Mouse (Mus musculus) ES-E14 (cell line): ENCODE results near the gene Fbxo22. TPM values are rescaled to one million over a fixed set of nuclear protein-coding genes. Genes with fewer than 3 reads are reported as not detected.

Source experiments
- DNase-seq: peaks from one replicate; pipeline ENCODE4 v3.0.0-alpha.2; 2013; ENCODE audit warnings: low read depth, low spot score
- H3K27ac ChIP-seq: 2 replicates; pipeline ENCODE4 v1.5.1; 2012; ENCODE audit warnings: low read depth, mild to moderate bottlenecking, low read length, moderate library complexity, mixed read lengths; ENCODE audit not compliant: poor library complexity, insufficient read depth, severe bottlenecking
- H3K36me3 ChIP-seq: 2 replicates; pipeline ENCODE4 v1.6.1; 2012; ENCODE audit warnings: mild to moderate bottlenecking, low read length, moderate library complexity, mixed read lengths; ENCODE audit not compliant: control insufficient read depth, poor library complexity, insufficient read depth, severe bottlenecking
- H3K4me1 ChIP-seq, 2 experiments: fragments of 150-350 bp in 1 of 2; sonication (generic) in 1 of 2; 2 replicates each; pipeline ENCODE4 v1.6.1; 2012; ENCODE audit warnings: low read length in 2 of 2, mild to moderate bottlenecking in 1 of 2, mixed read lengths in 1 of 2; ENCODE audit not compliant: control insufficient read depth in 2 of 2, insufficient read depth in 2 of 2, poor library complexity in 1 of 2
- H3K4me3 ChIP-seq, 2 experiments: fragments of 150-350 bp in 1 of 2; sonication (generic) in 1 of 2; 2 replicates each; pipeline ENCODE4 v1.5.1; 2012; ENCODE audit warnings: low read length in 2 of 2, low read depth in 1 of 2, mild to moderate bottlenecking in 1 of 2, mixed read lengths in 1 of 2; ENCODE audit not compliant: insufficient read depth in 1 of 2, poor library complexity in 1 of 2, severe bottlenecking in 1 of 2
- H3K9ac ChIP-seq: 2 replicates; pipeline ENCODE4 v1.6.1; 2012; ENCODE audit warnings: low read depth, mild to moderate bottlenecking, low read length, mixed read lengths; ENCODE audit not compliant: poor library complexity, insufficient read depth, severe bottlenecking
- H3K9me3 ChIP-seq: fragments of 150-350 bp; sonication (generic); 2 replicates; pipeline ENCODE4 v1.6.1; 2012; ENCODE audit warnings: low read depth, mild to moderate bottlenecking, low read length; ENCODE audit not compliant: control insufficient read depth, insufficient read depth
- CHD2 ChIP-seq: IDR thresholded peaks from 2 replicates; pipeline ENCODE4 v1.6.1; 2014; ENCODE audit warnings: mild to moderate bottlenecking, low read depth, low read length, inconsistent platforms
- HCFC1 ChIP-seq: IDR thresholded peaks from 2 replicates; pipeline ENCODE4 v1.6.1; 2012; ENCODE audit warnings: low read length, inconsistent platforms, borderline replicate concordance; ENCODE audit not compliant: insufficient read depth
- MAFK ChIP-seq: IDR thresholded peaks from 2 replicates; pipeline ENCODE4 v1.6.1; 2014; ENCODE audit warnings: mild to moderate bottlenecking, low read depth, low read length, inconsistent platforms; ENCODE audit not compliant: insufficient read depth
- ZC3H11A ChIP-seq: IDR thresholded peaks from 2 replicates; pipeline ENCODE4 v1.6.1; 2012; ENCODE audit warnings: low read depth, mild to moderate bottlenecking, inconsistent platforms, low read length, borderline replicate concordance
- ZNF384 ChIP-seq: IDR thresholded peaks from 2 replicates; pipeline ENCODE4 v1.6.1; 2012; ENCODE audit warnings: low read depth, low read length, inconsistent platforms
- in situ Hi-C, 2 experiments: fragments of 600-800 bp; cut with MboI; formaldehyde crosslinking; loops; one replicate each; pipeline ENCODE4 v1.15.1; 2025; ENCODE audit warnings: low sequenced_read_pairs in 2 of 2, inconsistent platforms in 1 of 2; ENCODE audit not compliant: unreplicated experiment in 2 of 2
- total RNA-seq: library from RNA; depleted of rRNA; stranded (reverse); fragments of 300-350 nt; gene quantifications from 2 replicates; pipeline ENCODE4 v1.2.3, GENCODE M21; 2012

Gene Fbxo22
- total RNA-seq, 1 experiment = 60.5 TPM

GRCm38 (mm10) chr9:55257105-55257504, 48.4 kb downstream of the Fbxo22 start:
- H3K4me1 ChIP-seq = no peaks in the 10 kb centered on the region
- no peak overlapping the region for H3K9ac ChIP-seq
- in situ Hi-C loops = no loop called here
- H3K27ac ChIP-seq = no peak overlapping the region
- TF ChIP-seq ZC3H11A = no peak
- TF ChIP-seq MAFK = no peak
- TF ChIP-seq CHD2 = no peak
- no peak for TF ChIP-seq HCFC1
- no peak for TF ChIP-seq ZNF384
- no peak for DNase-seq
- H3K36me3 ChIP-seq = no peaks in the 10 kb centered on the region
- H3K4me3 ChIP-seq = no peak overlapping the region
- no peaks in the 10 kb centered on the region for H3K9me3 ChIP-seq

GRCm38 (mm10) chr9:55259741-55260140, 51.0 kb downstream of the Fbxo22 start:
- no peak overlapping the region for H3K27ac ChIP-seq
- in situ Hi-C loops = no loop called here
- DNase-seq = no peak
- TF ChIP-seq ZC3H11A (no peak), CHD2 (no peak), HCFC1 (no peak), MAFK (no peak), ZNF384 (no peak)
- H3K4me1 ChIP-seq = no peaks in the 10 kb centered on the region
- H3K9me3 ChIP-seq = no peaks in the 10 kb centered on the region
- no peaks in the 10 kb centered on the region for H3K36me3 ChIP-seq
- no peak overlapping the region for H3K9ac ChIP-seq
- no peak overlapping the region for H3K4me3 ChIP-seq

GRCm38 (mm10) chr9:55264356-55265302, 55.9 kb downstream of the Fbxo22 start:
- no peak for DNase-seq
- Histone ChIP-seq H3K36me3 (no peaks in the 10 kb centered on the region), H3K27ac (no peak overlapping the region), H3K9ac (no peak overlapping the region), H3K9me3 (no peaks in the 10 kb centered on the region), H3K4me3 (no peak overlapping the region), H3K4me1 (no peaks in the 10 kb centered on the region)
- in situ Hi-C loops = no loop called here
- TF ChIP-seq CHD2 (no peak), HCFC1 (no peak), ZNF384 (no peak), ZC3H11A (no peak), MAFK (no peak)

- H3K27ac ChIP-seq = no peak overlapping the region
- in situ Hi-C loops = no loop called here
- H3K9ac ChIP-seq = no peak overlapping the region
- H3K4me1 ChIP-seq = peaks cover 0 to 4% of the 10 kb centered on the region in 2 experiments; a peak in 1 of 4 replicates
- H3K4me3 ChIP-seq = no peak overlapping the region
- no peaks in the 10 kb centered on the region for H3K36me3 ChIP-seq
- H3K9me3 ChIP-seq = no peaks in the 10 kb centered on the region
- no peak for TF ChIP-seq MAFK
- TF ChIP-seq ZNF384 = no peak
- no peak for TF ChIP-seq CHD2
- no peak for TF ChIP-seq HCFC1
- no peak for TF ChIP-seq ZC3H11A
- DNase-seq = no peak
Measured at GRCm38 (mm10) chr9:55271960-55272560, 63.3 kb downstream of the Fbxo22 start.
